Mouse (Mus musculus) kidney, adult 2 months (tissue): Measurements from ENCODE around the gene Zfp318.

Experiments used
- CTCF ChIP-seq: fragments of 200-500 bp; conservative IDR thresholded peaks from 2 replicates; pipeline ENCODE4 v1.5.1; 2011; ENCODE audit warnings: low read depth, mild to moderate bottlenecking, control low read depth, low read length, moderate library complexity, mixed read lengths; ENCODE audit not compliant: insufficient read depth, insufficient read length
- POLR2A ChIP-seq: fragments of 200-500 bp; IDR thresholded peaks from one replicate; pipeline ENCODE4 v1.6.1; 2011; ENCODE audit warnings: low read depth, low read length, control low read depth

GRCm38 (mm10) chr17:46351026-46351700 is 32.4 kb upstream of the Zfp318 start:
- TF ChIP-seq CTCF = no peak
- no peak for TF ChIP-seq POLR2A
